ENCODE assay signal across 8 mouse cellular contexts in genomic region chr14:47275417-47275816, GRCm38 (mm10). TPM values are rescaled to one million over a fixed set of nuclear protein-coding genes. Genes with fewer than 3 reads are reported as not detected.
DNase-seq lines count a peak whose midpoint lies in the region; ATAC-seq and TF ChIP-seq lines count a peak whose summit lies in the region.

No protein-coding gene starts in this region.

- 21% methylated on average over 3 of the region's 3 CpGs for WGBS in heart, embryonic 15.5 days
- whole genome bisulfite sequencing in heart, adult 2 months: 36% methylated on average over 3 of the region's 3 CpGs
- 26% methylated on average over 3 of the region's 3 CpGs for WGBS in bone marrow, adult 2 months
- WGBS in hindbrain, embryonic 14.5 days: 31% methylated on average over 3 of the region's 3 CpGs
- WGBS in midbrain, embryonic 14.5 days: 26% methylated on average over 3 of the region's 3 CpGs

- peak overlapping the region; percentile 93; the same call in 1 of the 2 replicates for H3K9ac ChIP-seq in heart, embryonic 15.5 days
- no peak overlapping the region for H3K9ac ChIP-seq in heart, adult 2 months (ENCODE audit: low read depth, low read length)
- H3K9ac ChIP-seq in hindbrain, embryonic 14.5 days: peak overlapping the region; percentile 70; the same call in 1 of the 2 replicates
- peak overlapping the region; percentile 32; the same call in 1 of the 2 replicates for H3K9ac ChIP-seq in midbrain, embryonic 14.5 days (replicated peaks; ENCODE audit: low read length)

- no peak for TF ChIP-seq POLR2A in heart, adult 2 months (IDR thresholded peaks at IDR 0.05; ENCODE audit: insufficient read depth, low read depth, low read length)
- no peak for TF ChIP-seq POLR2A in bone marrow, adult 2 months (IDR thresholded peaks at IDR 0.05; ENCODE audit: borderline replicate concordance, control insufficient read depth, low read depth, low read length)

- no peak for DNase-seq in heart, adult 2 months
- DNase-seq in hindbrain, embryonic 14.5 days (ENCODE audit: low spot score): no peak
- no peak for DNase-seq in midbrain, embryonic 14.5 days
- no peak for DNase-seq in adrenal gland, adult (ENCODE audit: inconsistent age in 2 of 2, low spot score in 1 of 2)
- no peak for DNase-seq in left cerebral cortex, adult 9 months (ENCODE audit: low spot score in 2 of 2)
- DNase-seq in left cerebral cortex, postnatal 10 days (ENCODE audit: extremely low spot score in 1 of 2, low spot score in 2 of 2): no peak

- TF ChIP-seq CTCF in heart, adult 2 months (IDR thresholded peaks at IDR 0.05): no peak
- no peak for TF ChIP-seq CTCF in bone marrow, adult 2 months (IDR thresholded peaks at IDR 0.05; ENCODE audit: control insufficient read depth, insufficient read depth, low read length)

- no peaks in the 10 kb centered on the region for H3K9me3 ChIP-seq in heart, embryonic 15.5 days (replicated peaks)
- no peaks in the 10 kb centered on the region for H3K9me3 ChIP-seq in hindbrain, embryonic 14.5 days (ENCODE audit: control insufficient read depth, low read length)
- H3K9me3 ChIP-seq in midbrain, embryonic 14.5 days (ENCODE audit: control insufficient read depth, low read length): no peaks in the 10 kb centered on the region

- H3K4me1 ChIP-seq in heart, embryonic 15.5 days (replicated peaks): peaks cover 8% of the 10 kb centered on the region
- no peaks in the 10 kb centered on the region; the same call in 1 of the 2 replicates for H3K4me1 ChIP-seq in heart, adult 2 months (ENCODE audit: control insufficient read depth, insufficient read depth, low read length)
- no peaks in the 10 kb centered on the region for H3K4me1 ChIP-seq in bone marrow, adult 2 months (ENCODE audit: control insufficient read depth, insufficient read depth, low read length)
- peaks cover 22% of the 10 kb centered on the region for H3K4me1 ChIP-seq in hindbrain, embryonic 14.5 days (replicated peaks; ENCODE audit: control insufficient read depth, insufficient read depth, low read length)
- peaks cover 14% of the 10 kb centered on the region for H3K4me1 ChIP-seq in midbrain, embryonic 14.5 days (ENCODE audit: control insufficient read depth, insufficient read depth, low read length)

- no peak for TF ChIP-seq EP300 in heart, adult 2 months (IDR thresholded peaks at IDR 0.05; ENCODE audit: insufficient read depth, low read depth, low read length)

- H3K4me2 ChIP-seq in heart, embryonic 15.5 days: peak overlapping the region; percentile 88
- peak overlapping the region; percentile 68 for H3K4me2 ChIP-seq in hindbrain, embryonic 14.5 days (replicated peaks)
- peak overlapping the region; percentile 73 for H3K4me2 ChIP-seq in midbrain, embryonic 14.5 days (ENCODE audit: low read length)

- no peaks in the 10 kb centered on the region for H3K27me3 ChIP-seq in heart, embryonic 15.5 days
- no peaks in the 10 kb centered on the region for H3K27me3 ChIP-seq in heart, adult 2 months (ENCODE audit: control insufficient read depth, insufficient read depth, low read length)
- H3K27me3 ChIP-seq in hindbrain, embryonic 14.5 days (ENCODE audit: control insufficient read depth, insufficient read depth, low read length): no peaks in the 10 kb centered on the region
- no peaks in the 10 kb centered on the region for H3K27me3 ChIP-seq in midbrain, embryonic 14.5 days (ENCODE audit: control insufficient read depth, insufficient read depth, low read length)

- intact Hi-C loops in heart, adult 2 months (cut with DNase I): loop anchor here (5.0 kb wide), 1 partner anchor 142 kb away; the partner anchor contains the start of gene Dlgap5
- intact Hi-C loops in left cerebral cortex, postnatal 10 days (cut with DNase I): no loop called here

- H3K27ac ChIP-seq in heart, embryonic 15.5 days: no peak overlapping the region
- H3K27ac ChIP-seq in heart, adult 2 months: no peak overlapping the region
- H3K27ac ChIP-seq in bone marrow, adult 2 months (ENCODE audit: control insufficient read depth, insufficient read depth, low read depth, low read length, poor library complexity): no peak overlapping the region
- H3K27ac ChIP-seq in hindbrain, embryonic 14.5 days: no peak overlapping the region
- H3K27ac ChIP-seq in midbrain, embryonic 14.5 days (replicated peaks; ENCODE audit: low read depth, low read length): no peak overlapping the region

- ATAC-seq in heart, embryonic 15.5 days (replicated peaks; ENCODE audit: insufficient number of reproducible peaks, insufficient read depth, low FRiP score, low read depth): no peak
- ATAC-seq in hindbrain, embryonic 14.5 days (ENCODE audit: low FRiP score): no peak
- ATAC-seq in midbrain, embryonic 14.5 days (ENCODE audit: low FRiP score, low TSS enrichment): no peak

- peak overlapping the region; percentile 98 for H3K4me3 ChIP-seq in heart, embryonic 15.5 days
- no peak overlapping the region for H3K4me3 ChIP-seq in heart, adult 2 months
- peak overlapping the region; percentile 60 for H3K4me3 ChIP-seq in bone marrow, adult 2 months (replicated peaks; ENCODE audit: control insufficient read depth, low read depth, low read length)
- peak overlapping the region; percentile 60 for H3K4me3 ChIP-seq in hindbrain, embryonic 14.5 days (replicated peaks; ENCODE audit: low read length)
- H3K4me3 ChIP-seq in midbrain, embryonic 14.5 days (replicated peaks; ENCODE audit: low read depth, low read length): peak overlapping the region; percentile 82

- H3K79me2 ChIP-seq in heart, adult 2 months (replicated peaks; ENCODE audit: control insufficient read depth, insufficient read depth, low read length): no peaks in the 10 kb centered on the region; the same call in 1 of the 2 replicates

- peaks cover 13% of the 10 kb centered on the region; the same call in 1 of the 2 replicates for H3K36me3 ChIP-seq in heart, embryonic 15.5 days
- peaks cover 2% of the 10 kb centered on the region; the same call in 1 of the 2 replicates for H3K36me3 ChIP-seq in heart, adult 2 months (ENCODE audit: control insufficient read depth, insufficient read depth, low read length)
- H3K36me3 ChIP-seq in hindbrain, embryonic 14.5 days (replicated peaks; ENCODE audit: control insufficient read depth, insufficient read depth): peaks cover 22% of the 10 kb centered on the region
- H3K36me3 ChIP-seq in midbrain, embryonic 14.5 days (ENCODE audit: control insufficient read depth, insufficient read depth, low read length): peaks cover 21% of the 10 kb centered on the region

RNA-seq across cellular contexts. Expression of gene Wdhd1, which starts 1.2 kb away (rescaled TPM):
- 11.7 and 17.4 TPM in 2 replicates for polyA plus RNA-seq in heart, embryonic 15.5 days (2015; fragmentation: Nextera tagmentation; extraction: Ambion mirVana)
- under 1 TPM; 0.48 to 0.73 TPM for total RNA-seq in heart, adult 2 months (2021)
- polyA plus RNA-seq in heart, adult 2 months (2012; rRNA removed): 0.33 and 0.53 TPM in 2 replicates
- polyA plus RNA-seq in bone marrow, adult 2 months (2011; ENCODE audit: insufficient read depth, insufficient read length, low replicate concordance, missing spikeins): 69.3 and 87.8 TPM in 2 replicates
- 15.0 and 15.6 TPM in 2 replicates for polyA plus RNA-seq in hindbrain, embryonic 14.5 days (2014; fragmentation: Nextera tagmentation; extraction: Ambion mirVana)
- polyA plus RNA-seq in midbrain, embryonic 14.5 days (2014; fragmentation: Nextera tagmentation; extraction: Ambion mirVana): 14.1 and 21.1 TPM in 2 replicates
- total RNA-seq in left cerebral cortex, postnatal 10 days (2021): 1 to 10 TPM; 6.1 to 6.3 TPM

RNA-seq across cellular contexts. Expression of gene Socs4, which starts 1.3 kb away (rescaled TPM):
- polyA plus RNA-seq in heart, embryonic 15.5 days (2015; fragmentation: Nextera tagmentation; extraction: Ambion mirVana): 1.8 and 1.9 TPM in 2 replicates
- 10 to 100 TPM; 13.4 to 14.9 TPM for total RNA-seq in heart, adult 2 months (2021)
- 2.2 and 5.5 TPM in 2 replicates for polyA plus RNA-seq in heart, adult 2 months (2012; rRNA removed)
- polyA plus RNA-seq in bone marrow, adult 2 months (2011; ENCODE audit: insufficient read depth, insufficient read length, low replicate concordance, missing spikeins): 8.6 and 12.6 TPM in 2 replicates
- 3.6 TPM in 2 replicates for polyA plus RNA-seq in hindbrain, embryonic 14.5 days (2014; fragmentation: Nextera tagmentation; extraction: Ambion mirVana)
- polyA plus RNA-seq in midbrain, embryonic 14.5 days (2014; fragmentation: Nextera tagmentation; extraction: Ambion mirVana): 4.8 and 5.7 TPM in 2 replicates
- 1 to 10 TPM; 9.2 to 9.8 TPM for total RNA-seq in left cerebral cortex, postnatal 10 days (2021)

RNA-seq across cellular contexts. Expression of gene Mapk1ip1l, which starts 22.6 kb away (rescaled TPM):
- 35.9 and 43.6 TPM in 2 replicates for polyA plus RNA-seq in heart, embryonic 15.5 days (2015; fragmentation: Nextera tagmentation; extraction: Ambion mirVana)
- 10 to 100 TPM; 29.8 to 34.2 TPM for total RNA-seq in heart, adult 2 months (2021)
- 14.6 and 15.0 TPM in 2 replicates for polyA plus RNA-seq in heart, adult 2 months (2012; rRNA removed)
- 27.7 and 29.6 TPM in 2 replicates for polyA plus RNA-seq in bone marrow, adult 2 months (2011; ENCODE audit: insufficient read depth, insufficient read length, low replicate concordance, missing spikeins)
- polyA plus RNA-seq in hindbrain, embryonic 14.5 days (2014; fragmentation: Nextera tagmentation; extraction: Ambion mirVana): 52.0 and 54.8 TPM in 2 replicates
- 45.6 and 61.4 TPM in 2 replicates for polyA plus RNA-seq in midbrain, embryonic 14.5 days (2014; fragmentation: Nextera tagmentation; extraction: Ambion mirVana)
- 10 to 100 TPM; 72.3 to 73.8 TPM for total RNA-seq in left cerebral cortex, postnatal 10 days (2021)
